In genomic region chr7:97737256-97737637, GRCm38 (mm10) we compare ENCODE assay signal across 8 mouse cellular contexts. TPM values are rescaled to one million over a fixed set of nuclear protein-coding genes. Genes with fewer than 3 reads are reported as not detected.
A peak's percentile ranks its signal among the peaks of the same experiment; 100 is the strongest.
DNase-seq lines count a peak whose midpoint lies in the region; ATAC-seq and TF ChIP-seq lines count a peak whose summit lies in the region.

No protein-coding gene starts in this region.

- peak overlapping the region; percentile 95 for H3K4me2 ChIP-seq in embryonic facial prominence, embryonic 13.5 days
- peak overlapping the region; percentile 93 for H3K4me2 ChIP-seq in neural tube, embryonic 12.5 days (replicated peaks)

- H3K27me3 ChIP-seq in embryonic facial prominence, embryonic 13.5 days: peaks cover 10% of the 10 kb centered on the region
- peaks cover 14% of the 10 kb centered on the region; the same call in 1 of the 2 replicates for H3K27me3 ChIP-seq in limb, embryonic 10.5 days (ENCODE audit: low read depth, poor library complexity, severe bottlenecking)
- H3K27me3 ChIP-seq in neural tube, embryonic 12.5 days (replicated peaks): no peaks in the 10 kb centered on the region

- H3K4me3 ChIP-seq in layer of hippocampus, adult 2 months: peak overlapping the region; percentile 85
- H3K4me3 ChIP-seq in embryonic facial prominence, embryonic 13.5 days: peak overlapping the region; percentile 60
- peak overlapping the region; percentile 57 for H3K4me3 ChIP-seq in limb, embryonic 10.5 days
- H3K4me3 ChIP-seq in neural tube, embryonic 12.5 days: peak overlapping the region; percentile 64

- WGBS in embryonic facial prominence, embryonic 13.5 days: 7% methylated on average over 12 of the region's 12 CpGs
- 9% methylated on average over 12 of the region's 12 CpGs for WGBS in limb, embryonic 10.5 days
- 5% methylated on average over 12 of the region's 12 CpGs for WGBS in neural tube, embryonic 12.5 days

- peak; percentile 21; the same call in 1 of the 2 replicates for ATAC-seq in embryonic facial prominence, embryonic 13.5 days (ENCODE audit: insufficient number of reproducible peaks, insufficient read depth, low FRiP score, low TSS enrichment, low read depth)
- ATAC-seq in neural tube, embryonic 12.5 days (ENCODE audit: low FRiP score, low read depth): peak; percentile 3; the same call in 1 of the 2 replicates

- no peaks in the 10 kb centered on the region for H3K36me3 ChIP-seq in embryonic facial prominence, embryonic 13.5 days
- H3K36me3 ChIP-seq in limb, embryonic 10.5 days: no peaks in the 10 kb centered on the region
- H3K36me3 ChIP-seq in neural tube, embryonic 12.5 days: no peaks in the 10 kb centered on the region

- no peaks in the 10 kb centered on the region for H3K9me3 ChIP-seq in embryonic facial prominence, embryonic 13.5 days
- no peaks in the 10 kb centered on the region for H3K9me3 ChIP-seq in limb, embryonic 10.5 days (replicated peaks)
- no peaks in the 10 kb centered on the region for H3K9me3 ChIP-seq in neural tube, embryonic 12.5 days

- H3K9ac ChIP-seq in embryonic facial prominence, embryonic 13.5 days: peak overlapping the region; percentile 77
- peak overlapping the region; percentile 69 for H3K9ac ChIP-seq in neural tube, embryonic 12.5 days

- peak overlapping the region; percentile 91 for H3K27ac ChIP-seq in layer of hippocampus, adult 2 months
- no peak overlapping the region for H3K27ac ChIP-seq in embryonic facial prominence, embryonic 13.5 days
- peak overlapping the region; percentile 82; the same call in 1 of the 2 replicates for H3K27ac ChIP-seq in limb, embryonic 10.5 days
- H3K27ac ChIP-seq in neural tube, embryonic 12.5 days: no peak overlapping the region

- no peak for TF ChIP-seq CTCF in layer of hippocampus, adult 2 months (conservative IDR thresholded peaks at IDR 0.05)

- no peak for DNase-seq in layer of hippocampus, adult 2 months (ENCODE audit: low spot score in 2 of 2)
- DNase-seq in layer of hippocampus, adult 18-20 months (ENCODE audit: low spot score in 2 of 2): no peak
- no peak for DNase-seq in limb, embryonic 10.5 days (ENCODE audit: low spot score)
- no peak for DNase-seq in layer of hippocampus, postnatal 36 days
- DNase-seq in natural killer cell, adult 2 months (ENCODE audit: low spot score in 2 of 2): no peak
- DNase-seq in cerebellum, postnatal 36 days: no peak

- H3K4me1 ChIP-seq in embryonic facial prominence, embryonic 13.5 days: peaks cover 10% of the 10 kb centered on the region
- H3K4me1 ChIP-seq in limb, embryonic 10.5 days: peaks cover 19% of the 10 kb centered on the region
- peaks cover 17% of the 10 kb centered on the region for H3K4me1 ChIP-seq in neural tube, embryonic 12.5 days

RNA-seq across cellular contexts. Expression of gene Aqp11, which starts 0.8 kb away (rescaled TPM):
- total RNA-seq in layer of hippocampus, adult 2 months (2021): 10 to 100 TPM; 37.7 to 38.9 TPM
- total RNA-seq in layer of hippocampus, adult 18-20 months (2021): 10 to 100 TPM; 37.2 to 41.8 TPM
- 4.9 and 5.5 TPM in 2 replicates for polyA plus RNA-seq in embryonic facial prominence, embryonic 13.5 days (2015; fragmentation: Nextera tagmentation; extraction: Ambion mirVana)
- polyA plus RNA-seq in limb, embryonic 10.5 days (2016; fragmentation: Nextera tagmentation; extraction: Ambion mirVana): 2.8 and 2.9 TPM in 2 replicates
- polyA plus RNA-seq in neural tube, embryonic 12.5 days (2016; fragmentation: Nextera tagmentation; extraction: Ambion mirVana): 7.3 and 7.7 TPM in 2 replicates
- total RNA-seq in layer of hippocampus, postnatal 36 days (2021): 10 to 100 TPM; 40.1 to 48.2 TPM

RNA-seq across cellular contexts. Expression of gene Clns1a, which starts 40.8 kb away (rescaled TPM):
- 10 to 100 TPM; 91.0 to 94.3 TPM for total RNA-seq in layer of hippocampus, adult 2 months (2021)
- 10 to 100 TPM; 90.6 to 97.5 TPM for total RNA-seq in layer of hippocampus, adult 18-20 months (2021)
- polyA plus RNA-seq in embryonic facial prominence, embryonic 13.5 days (2015; fragmentation: Nextera tagmentation; extraction: Ambion mirVana): 223 and 229 TPM in 2 replicates
- 314 and 345 TPM in 2 replicates for polyA plus RNA-seq in limb, embryonic 10.5 days (2016; fragmentation: Nextera tagmentation; extraction: Ambion mirVana)
- polyA plus RNA-seq in neural tube, embryonic 12.5 days (2016; fragmentation: Nextera tagmentation; extraction: Ambion mirVana): 215 and 225 TPM in 2 replicates
- 10 to 100 TPM; 93.2 to 97.5 TPM for total RNA-seq in layer of hippocampus, postnatal 36 days (2021)

RNA-seq across cellular contexts. Expression of gene Pak1, which starts 51.1 kb away (rescaled TPM):
- total RNA-seq in layer of hippocampus, adult 2 months (2021): 100 to 1,000 TPM; 209 to 219 TPM
- 100 to 1,000 TPM; 215 to 221 TPM for total RNA-seq in layer of hippocampus, adult 18-20 months (2021)
- polyA plus RNA-seq in embryonic facial prominence, embryonic 13.5 days (2015; fragmentation: Nextera tagmentation; extraction: Ambion mirVana): 26.8 and 31.8 TPM in 2 replicates
- polyA plus RNA-seq in limb, embryonic 10.5 days (2016; fragmentation: Nextera tagmentation; extraction: Ambion mirVana): 26.5 and 29.8 TPM in 2 replicates
- 97.7 and 105 TPM in 2 replicates for polyA plus RNA-seq in neural tube, embryonic 12.5 days (2016; fragmentation: Nextera tagmentation; extraction: Ambion mirVana)
- 100 to 1,000 TPM; 219 to 237 TPM for total RNA-seq in layer of hippocampus, postnatal 36 days (2021)

Comparison
In these comparisons a context has a peak if more than half of its experiments do, and no peak if none do; other contexts are left out.
1. H3K27ac ChIP-seq: peak in layer of hippocampus, adult 2 months (single experiment) and limb, embryonic 10.5 days (single experiment); none in embryonic facial prominence, embryonic 13.5 days (single experiment) and neural tube, embryonic 12.5 days (single experiment).
2. Peak in every context shown above with its lines, with median percentiles within 50 percentile points of each other: H3K4me3 ChIP-seq.